Mouse (Mus musculus): ENCODE data around the gene Mapk11. TPM values are rescaled to one million over a fixed set of nuclear protein-coding genes. Genes with fewer than 3 reads are reported as not detected.
A peak's percentile ranks its signal among the peaks of the same experiment; 100 is the strongest.

Gene Mapk11
- not detected in 2 replicates for total RNA-seq (2015; ENCODE audit: low replicate concordance)
- 0.17 TPM in 1 of 2 replicates, not detected in the other for total RNA-seq (2017; ENCODE audit: low replicate concordance)

GRCm38 (mm10) chr15:89149271-89150040 is at the start of gene Mapk11:
Mapk11 (minus strand) TSS chr15:89149628.
- no peak for ATAC-seq (replicated peaks; ENCODE audit: low FRiP score, poor library complexity, severe bottlenecking)

GRCm38 (mm10) chr15:89197056-89197455 is 47.6 kb upstream of the Mapk11 start:
- no peak for ATAC-seq (replicated peaks; ENCODE audit: low FRiP score, poor library complexity, severe bottlenecking)

GRCm38 (mm10) chr15:89196313-89196706 is 46.9 kb upstream of the Mapk11 start, which contains the start of gene Dennd6b:
Dennd6b (minus strand) TSS chr15:89196496.
- ATAC-seq (replicated peaks; ENCODE audit: low FRiP score, poor library complexity, severe bottlenecking): peak; percentile 96

GRCm38 (mm10) chr15:89195690-89196312 is 46.4 kb upstream of the Mapk11 start:
- peak; percentile 93 for ATAC-seq (replicated peaks; ENCODE audit: low FRiP score, poor library complexity, severe bottlenecking)

- ATAC-seq (replicated peaks; ENCODE audit: low FRiP score, poor library complexity, severe bottlenecking): no peak
These were observed 45.8 kb upstream of the Mapk11 start for GRCm38 (mm10) chr15:89195261-89195681.

GRCm38 (mm10) chr15:89184937-89185227 is 35.5 kb upstream of the Mapk11 start:
- ATAC-seq (replicated peaks; ENCODE audit: low FRiP score, poor library complexity, severe bottlenecking): no peak

- no peak for ATAC-seq (replicated peaks; ENCODE audit: low FRiP score, poor library complexity, severe bottlenecking)
These were observed 34.9 kb upstream of the Mapk11 start for GRCm38 (mm10) chr15:89184141-89184936.

GRCm38 (mm10) chr15:89182842-89183241 is 33.4 kb upstream of the Mapk11 start:
- no peak for ATAC-seq (replicated peaks; ENCODE audit: low FRiP score, poor library complexity, severe bottlenecking)

GRCm38 (mm10) chr15:89182328-89182741 is 32.9 kb upstream of the Mapk11 start:
- ATAC-seq (replicated peaks; ENCODE audit: low FRiP score, poor library complexity, severe bottlenecking): no peak

- no peak for ATAC-seq (replicated peaks; ENCODE audit: low FRiP score, poor library complexity, severe bottlenecking)
These were observed 32.3 kb upstream of the Mapk11 start for GRCm38 (mm10) chr15:89181561-89182270.

- no peak for ATAC-seq (replicated peaks; ENCODE audit: low FRiP score, poor library complexity, severe bottlenecking)
These were observed 31.3 kb upstream of the Mapk11 start, which contains the start of gene Plxnb2 for GRCm38 (mm10) chr15:89180571-89181229. Plxnb2 (minus strand) TSS chr15:89180788.

GRCm38 (mm10) chr15:89180081-89180541 is 30.7 kb upstream of the Mapk11 start:
- no peak for ATAC-seq (replicated peaks; ENCODE audit: low FRiP score, poor library complexity, severe bottlenecking)

GRCm38 (mm10) chr15:89179630-89179964 is 30.2 kb upstream of the Mapk11 start:
- no peak for ATAC-seq (replicated peaks; ENCODE audit: low FRiP score, poor library complexity, severe bottlenecking)

- ATAC-seq (replicated peaks; ENCODE audit: low FRiP score, poor library complexity, severe bottlenecking): no peak
These were observed 29.7 kb upstream of the Mapk11 start for GRCm38 (mm10) chr15:89178954-89179629.

- ATAC-seq (replicated peaks; ENCODE audit: low FRiP score, poor library complexity, severe bottlenecking): no peak
These were observed 28.9 kb upstream of the Mapk11 start for GRCm38 (mm10) chr15:89178260-89178860.

GRCm38 (mm10) chr15:89177576-89178259 is 28.3 kb upstream of the Mapk11 start:
- no peak for ATAC-seq (replicated peaks; ENCODE audit: low FRiP score, poor library complexity, severe bottlenecking)

GRCm38 (mm10) chr15:89177121-89177520 is 27.7 kb upstream of the Mapk11 start:
- no peak for ATAC-seq (replicated peaks; ENCODE audit: low FRiP score, poor library complexity, severe bottlenecking)
